ENCODE assay signal across 8 mouse cellular contexts in genomic region chr13:58275599-58275998, GRCm38 (mm10). TPM values are rescaled to one million over a fixed set of nuclear protein-coding genes. Genes with fewer than 3 reads are reported as not detected.
A peak's percentile ranks its signal among the peaks of the same experiment; 100 is the strongest.
DNase-seq lines count a peak whose midpoint lies in the region; ATAC-seq and TF ChIP-seq lines count a peak whose summit lies in the region.

Gene Gkap1 (minus strand): TSS chr13:58275699.

- DNase-seq in layer of hippocampus, adult 2 months (ENCODE audit: low spot score in 2 of 2), result no peak
- DNase-seq in layer of hippocampus, adult 9-11 months, result no peak
- no peak for DNase-seq in heart, adult 8-10 months (ENCODE audit: low spot score)
- DNase-seq in layer of hippocampus, postnatal 36 days, result no peak
- DNase-seq in midbrain, postnatal 0 days (ENCODE audit: low spot score), result no peak
- no peak for DNase-seq in thymus, adult 18-20 months

- peak within 1 kb of the TSS; percentile 79 for H3K9ac ChIP-seq in midbrain, postnatal 0 days (replicated peaks; ENCODE audit: low read length, poor library complexity, severe bottlenecking)

- no peak for TF ChIP-seq CTCF in layer of hippocampus, adult 2 months (conservative IDR thresholded peaks at IDR 0.05)
- TF ChIP-seq CTCF in bone marrow, adult 2 months (IDR thresholded peaks at IDR 0.05; ENCODE audit: control insufficient read depth, insufficient read depth, low read length), result no peak
- TF ChIP-seq CTCF in midbrain, postnatal 0 days (IDR thresholded peaks at IDR 0.05), result no peak

- 82% methylated on average over 8 of the region's 8 CpGs for WGBS in bone marrow, adult 2 months
- WGBS in midbrain, postnatal 0 days, result 80% methylated on average over 8 of the region's 8 CpGs

- TF ChIP-seq POLR2A in bone marrow, adult 2 months (IDR thresholded peaks at IDR 0.05; ENCODE audit: borderline replicate concordance, control insufficient read depth, low read depth, low read length), result no peak

- H3K4me3 ChIP-seq in layer of hippocampus, adult 2 months, result peak within 1 kb of the TSS; percentile 76
- H3K4me3 ChIP-seq in bone marrow, adult 2 months (replicated peaks; ENCODE audit: control insufficient read depth, low read depth, low read length), result peak within 1 kb of the TSS; percentile 54
- H3K4me3 ChIP-seq in midbrain, postnatal 0 days (ENCODE audit: low read depth, low read length), result peak within 1 kb of the TSS; percentile 73

- no peaks in the 10 kb centered on the region for H3K36me3 ChIP-seq in midbrain, postnatal 0 days (ENCODE audit: insufficient read depth, low read length)

- H3K27ac ChIP-seq in layer of hippocampus, adult 2 months, result peak within 1 kb of the TSS; percentile 52
- peak within 1 kb of the TSS; percentile 6; the same call in 1 of the 2 replicates for H3K27ac ChIP-seq in bone marrow, adult 2 months (ENCODE audit: control insufficient read depth, insufficient read depth, low read depth, low read length, poor library complexity)
- peak within 1 kb of the TSS; percentile 76 for H3K27ac ChIP-seq in midbrain, postnatal 0 days (ENCODE audit: low read depth, low read length)

- no peak for ATAC-seq in midbrain, postnatal 0 days (ENCODE audit: low FRiP score)
- no peak for ATAC-seq in granulocyte monocyte progenitor cell, adult 5-6 weeks (replicated peaks; ENCODE audit: poor library complexity, severe bottlenecking)

- no peaks in the 10 kb centered on the region for H3K4me1 ChIP-seq in bone marrow, adult 2 months (ENCODE audit: control insufficient read depth, insufficient read depth, low read length)
- H3K4me1 ChIP-seq in midbrain, postnatal 0 days (ENCODE audit: insufficient read depth, low read length), result no peaks in the 10 kb centered on the region

- peak within 1 kb of the TSS; percentile 83 for H3K4me2 ChIP-seq in midbrain, postnatal 0 days (ENCODE audit: low read depth, low read length, poor library complexity, severe bottlenecking)

- H3K27me3 ChIP-seq in midbrain, postnatal 0 days (ENCODE audit: insufficient read depth, low read length), result no peaks in the 10 kb centered on the region

- no peaks in the 10 kb centered on the region for H3K9me3 ChIP-seq in midbrain, postnatal 0 days (ENCODE audit: low read length)

RNA-seq across cellular contexts. Expression of gene Gkap1, which starts in this region (rescaled TPM):
- total RNA-seq in layer of hippocampus, adult 2 months (2021), result 10 to 100 TPM; 21.6 to 22.0 TPM
- polyA plus RNA-seq in bone marrow, adult 2 months (2011; ENCODE audit: insufficient read depth, insufficient read length, low replicate concordance, missing spikeins), result 5.3 and 17.2 TPM in 2 replicates
- total RNA-seq in heart, adult 8-10 months (2022), result 10 to 100 TPM; 18.4 to 28.5 (median 22.0) TPM
- 10 to 100 TPM; 22.2 to 23.5 TPM for total RNA-seq in layer of hippocampus, postnatal 36 days (2021)
- total RNA-seq in midbrain, postnatal 0 days (2014; rRNA removed), result 18.1 and 35.4 TPM in 2 replicates
- 32.6 and 40.2 TPM in 2 replicates for polyA plus RNA-seq in midbrain, postnatal 0 days (2015; fragmentation: Nextera tagmentation; extraction: Ambion mirVana)
- 7.6 and 10.8 TPM in 2 replicates for total RNA-seq in granulocyte monocyte progenitor cell, adult 5-6 weeks (2014; fragmentation: Nextera tagmentation)
- 16.4 and 17.8 TPM in 2 replicates for total RNA-seq in granulocyte monocyte progenitor cell, adult 5-6 weeks (2017)

Comparison
In these comparisons a context has a peak if more than half of its experiments do, and no peak if none do; other contexts are left out.
1. H3K27ac ChIP-seq: peak in every context shown above with its lines; median percentile 76 in midbrain, postnatal 0 days; 52 in layer of hippocampus, adult 2 months; 6 in bone marrow, adult 2 months.